Mouse (Mus musculus): ENCODE data around the gene Enox1. TPM values are rescaled to one million over a fixed set of nuclear protein-coding genes. Genes with fewer than 3 reads are reported as not detected.

Gene Enox1
- polyA plus RNA-seq, 1 experiment from 2014 or later = 33.5 TPM

DNA sequence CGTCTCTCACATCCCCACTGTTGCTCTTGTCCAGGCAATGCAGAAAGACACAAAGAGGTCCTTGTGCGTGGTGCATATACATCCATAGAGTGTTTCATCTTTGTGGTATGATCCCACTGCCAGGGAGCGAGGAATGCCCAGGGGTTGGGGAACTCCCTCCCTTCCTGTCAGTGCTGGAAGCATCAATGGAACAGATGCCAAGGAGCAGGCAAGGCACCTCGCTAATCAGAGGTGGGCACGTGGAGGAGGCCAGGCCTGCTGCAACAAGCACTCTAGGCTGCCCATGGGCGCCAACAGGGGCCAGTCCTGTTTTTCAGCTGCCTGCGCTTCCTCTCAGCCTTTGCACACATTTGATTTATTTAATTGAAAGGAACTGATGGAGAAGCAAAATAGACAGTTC is 56.6 kb downstream of the Enox1 start:
- Histone ChIP-seq H3K36me3 (replicated peaks) (no peaks in the 10 kb centered on the region), H3K27me3 (no peaks in the 10 kb centered on the region), H3K4me1 (peaks cover 4% of the 10 kb centered on the region; the same call in 1 of the 2 replicates), H3K4me3 (replicated peaks) (no peak overlapping the region), H3K9ac (no peak overlapping the region), H3K27ac (no peak overlapping the region), H3K4me2 (no peak overlapping the region), H3K9me3 (no peaks in the 10 kb centered on the region)
- WGBS = 74% methylated on average over 7 of the region's 7 CpGs
- ATAC-seq (ENCODE audit: low FRiP score) = no peak

- Histone ChIP-seq H3K27ac (no peak overlapping the region), H3K4me3 (replicated peaks) (no peak overlapping the region), H3K36me3 (replicated peaks) (no peaks in the 10 kb centered on the region), H3K4me2 (no peak overlapping the region), H3K4me1 (peaks cover 4% of the 10 kb centered on the region; the same call in 1 of the 2 replicates), H3K9me3 (no peaks in the 10 kb centered on the region), H3K9ac (no peak overlapping the region), H3K27me3 (no peaks in the 10 kb centered on the region)
- no peak for ATAC-seq (ENCODE audit: low FRiP score)
- 88% methylated on average over 6 of the region's 6 CpGs for WGBS
Measured at GRCm38 (mm10) chr14:77214848-77215247, 58.3 kb downstream of the Enox1 start.

DNA sequence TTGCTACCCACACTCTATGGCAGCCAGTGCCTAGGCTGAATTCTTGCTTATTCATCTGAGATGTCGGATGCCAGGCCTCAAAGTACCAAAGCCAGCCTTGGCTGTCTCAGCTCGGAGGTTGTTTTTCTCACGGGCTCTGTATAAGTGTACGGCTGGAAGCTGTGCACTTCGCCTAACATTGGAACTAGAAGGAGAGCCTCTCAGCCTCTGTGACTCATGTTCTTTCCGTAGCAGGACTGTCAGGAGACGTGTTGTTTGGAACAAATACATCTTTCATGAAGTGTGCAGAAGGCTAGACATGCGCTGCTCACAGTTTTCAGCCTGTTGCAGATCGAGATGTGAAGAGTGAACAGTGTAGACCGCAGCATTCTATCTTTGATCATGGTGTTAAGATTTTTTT is 68.8 kb downstream of the Enox1 start:
- Histone ChIP-seq H3K4me3 (replicated peaks) (no peak overlapping the region), H3K9ac (no peak overlapping the region), H3K9me3 (no peaks in the 10 kb centered on the region), H3K27ac (no peak overlapping the region), H3K27me3 (no peaks in the 10 kb centered on the region), H3K4me1 (no peaks in the 10 kb centered on the region), H3K36me3 (replicated peaks) (no peaks in the 10 kb centered on the region), H3K4me2 (no peak overlapping the region)
- ATAC-seq (ENCODE audit: low FRiP score) = no peak
- WGBS = 92% methylated on average over 10 of the region's 10 CpGs

DNA sequence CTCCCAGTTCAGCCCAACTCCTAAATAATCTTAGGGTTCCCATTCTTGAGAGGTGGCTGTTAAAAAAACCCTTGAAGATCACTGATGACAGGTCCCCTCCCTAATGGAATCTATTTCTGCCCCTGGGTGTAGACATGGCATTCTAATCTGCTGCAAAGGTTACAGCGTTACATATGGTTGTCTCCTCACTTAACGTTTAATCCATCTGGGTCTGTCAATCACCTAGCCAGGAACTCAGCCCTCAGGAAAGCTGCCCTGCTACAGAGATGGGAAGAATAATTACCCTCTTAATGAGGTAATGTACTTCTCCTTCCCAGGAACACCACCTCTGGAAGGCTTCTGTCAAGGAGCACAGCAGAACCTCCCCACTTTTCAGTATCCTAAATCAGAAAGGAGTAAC is 82.2 kb downstream of the Enox1 start:
- no peak overlapping the region for H3K4me3 ChIP-seq (replicated peaks)
- no peaks in the 10 kb centered on the region for H3K9me3 ChIP-seq
- no peaks in the 10 kb centered on the region for H3K36me3 ChIP-seq (replicated peaks)
- 65% methylated on average over 2 of the region's 2 CpGs for WGBS
- ATAC-seq (ENCODE audit: low FRiP score) = no peak
- H3K4me1 ChIP-seq = peaks cover 7% of the 10 kb centered on the region
- no peak overlapping the region for H3K4me2 ChIP-seq
- H3K27ac ChIP-seq = no peak overlapping the region
- H3K27me3 ChIP-seq = no peaks in the 10 kb centered on the region
- no peak overlapping the region for H3K9ac ChIP-seq

- Histone ChIP-seq H3K27me3 (no peaks in the 10 kb centered on the region), H3K36me3 (replicated peaks) (no peaks in the 10 kb centered on the region), H3K4me3 (replicated peaks) (no peak overlapping the region), H3K9me3 (no peaks in the 10 kb centered on the region), H3K4me2 (no peak overlapping the region), H3K27ac (no peak overlapping the region), H3K4me1 (peaks cover 7% of the 10 kb centered on the region), H3K9ac (no peak overlapping the region)
- 51% methylated on average over 4 of the region's 4 CpGs for WGBS
- ATAC-seq (ENCODE audit: low FRiP score) = no peak
Measured at GRCm38 (mm10) chr14:77239360-77239759, 82.8 kb downstream of the Enox1 start.

DNA sequence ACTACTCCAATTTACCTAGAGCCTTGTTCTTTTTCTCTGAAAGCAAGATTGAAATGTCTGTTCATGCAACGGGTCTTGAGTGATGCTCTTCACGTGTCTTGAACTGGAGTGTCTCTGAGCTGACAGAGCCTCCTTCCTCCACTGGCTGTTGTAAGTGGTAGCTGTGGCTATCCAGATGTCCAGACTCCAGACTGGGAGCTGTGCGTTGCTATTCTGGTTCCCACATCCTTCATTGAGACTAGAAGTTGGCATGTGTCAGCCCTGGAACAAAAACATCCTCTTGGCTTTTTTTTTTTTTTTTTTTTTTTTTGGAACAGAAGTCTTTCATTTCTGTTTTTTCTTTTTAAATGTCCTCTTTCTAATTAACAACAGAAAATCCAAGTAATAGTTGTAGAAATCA is 90.4 kb downstream of the Enox1 start:
- WGBS = 94% methylated on average over 3 of the region's 3 CpGs

DNA sequence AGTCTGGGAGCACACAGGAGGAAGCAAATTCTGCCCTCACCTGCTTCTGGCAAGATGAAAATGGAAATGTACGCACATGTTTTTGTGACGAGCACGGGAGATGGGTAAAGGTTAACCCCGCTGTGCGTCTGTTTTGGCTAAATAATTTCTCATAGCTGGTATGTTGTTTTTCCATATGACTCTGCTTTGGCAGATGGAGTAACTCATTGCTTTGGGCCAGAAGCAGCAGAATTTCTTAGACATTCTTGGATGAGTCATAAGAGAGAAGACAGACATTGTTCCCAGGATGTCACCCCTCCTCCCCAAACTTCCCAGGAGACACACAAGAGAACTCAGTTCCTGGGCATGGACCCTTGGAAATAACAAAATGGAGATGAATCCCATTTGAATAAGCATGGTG is 91.9 kb downstream of the Enox1 start:
- Histone ChIP-seq H3K27ac (no peak overlapping the region), H3K4me3 (replicated peaks) (no peak overlapping the region), H3K4me1 (peaks cover 6% of the 10 kb centered on the region), H3K9ac (no peak overlapping the region), H3K9me3 (no peaks in the 10 kb centered on the region), H3K27me3 (no peaks in the 10 kb centered on the region), H3K4me2 (no peak overlapping the region), H3K36me3 (replicated peaks) (no peaks in the 10 kb centered on the region)
- no peak for ATAC-seq (ENCODE audit: low FRiP score)
- 86% methylated on average over 5 of the region's 5 CpGs for WGBS

More for the DNA sequence above, 90.4 kb downstream of the Enox1 start:
- no peak for ATAC-seq (ENCODE audit: low FRiP score)
- Histone ChIP-seq H3K27ac (no peak overlapping the region), H3K4me2 (no peak overlapping the region), H3K36me3 (replicated peaks) (no peaks in the 10 kb centered on the region), H3K4me1 (peaks cover 8% of the 10 kb centered on the region), H3K9me3 (no peaks in the 10 kb centered on the region), H3K4me3 (replicated peaks) (no peak overlapping the region), H3K9ac (no peak overlapping the region), H3K27me3 (no peaks in the 10 kb centered on the region)

- Histone ChIP-seq H3K36me3 (replicated peaks) (no peaks in the 10 kb centered on the region), H3K9ac (no peak overlapping the region), H3K27ac (no peak overlapping the region), H3K4me1 (peaks cover 6% of the 10 kb centered on the region), H3K4me2 (no peak overlapping the region), H3K4me3 (replicated peaks) (no peak overlapping the region), H3K27me3 (no peaks in the 10 kb centered on the region), H3K9me3 (no peaks in the 10 kb centered on the region)
- 80% methylated on average over 7 of the region's 7 CpGs for WGBS
- no peak for ATAC-seq (ENCODE audit: low FRiP score)
Measured at GRCm38 (mm10) chr14:77248946-77249345, 92.4 kb downstream of the Enox1 start.

GRCm38 (mm10) chr14:77250652-77251238 is 94.2 kb downstream of the Enox1 start:
- WGBS = 25% methylated on average over 2 of the region's 2 CpGs
- ATAC-seq (ENCODE audit: low FRiP score) = no peak
- H3K36me3 ChIP-seq (replicated peaks) = no peaks in the 10 kb centered on the region
- H3K9ac ChIP-seq = no peak overlapping the region
- H3K27ac ChIP-seq = no peak overlapping the region
- no peak overlapping the region for H3K4me3 ChIP-seq (replicated peaks)
- no peak overlapping the region for H3K4me2 ChIP-seq
- H3K27me3 ChIP-seq = no peaks in the 10 kb centered on the region
- no peaks in the 10 kb centered on the region for H3K9me3 ChIP-seq
- peaks cover 6% of the 10 kb centered on the region for H3K4me1 ChIP-seq

- ATAC-seq (ENCODE audit: low FRiP score) = no peak
- WGBS = 81% methylated on average over 3 of the region's 3 CpGs
- Histone ChIP-seq H3K4me1 (peaks cover 12% of the 10 kb centered on the region), H3K36me3 (replicated peaks) (no peaks in the 10 kb centered on the region), H3K27ac (no peak overlapping the region), H3K4me3 (replicated peaks) (no peak overlapping the region), H3K27me3 (no peaks in the 10 kb centered on the region), H3K9ac (no peak overlapping the region), H3K9me3 (no peaks in the 10 kb centered on the region), H3K4me2 (no peak overlapping the region)
Measured at GRCm38 (mm10) chr14:77255201-77255600, 98.6 kb downstream of the Enox1 start.

DNA sequence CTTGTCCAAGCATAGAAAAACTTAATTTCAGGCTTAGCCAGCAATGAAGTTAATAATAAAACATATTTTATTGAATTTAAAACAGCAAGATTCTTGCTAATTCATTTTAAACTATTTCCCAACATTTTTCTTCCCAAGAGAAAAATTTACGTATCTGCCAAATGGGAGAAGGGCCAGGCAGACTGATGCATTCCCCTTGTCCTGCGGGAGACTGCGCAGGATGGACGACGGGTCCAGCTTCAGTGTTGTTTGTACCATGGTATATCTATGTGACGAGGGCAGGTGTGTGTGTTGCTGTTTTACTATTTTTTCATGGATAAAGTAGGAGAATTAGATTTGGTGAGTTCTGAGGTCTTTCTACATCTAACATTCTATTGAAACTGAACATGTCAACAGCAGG is 99.1 kb downstream of the Enox1 start:
- no peak overlapping the region for H3K9ac ChIP-seq
- no peaks in the 10 kb centered on the region for H3K9me3 ChIP-seq
- H3K4me2 ChIP-seq = no peak overlapping the region
- H3K4me1 ChIP-seq = peaks cover 9% of the 10 kb centered on the region
- H3K27me3 ChIP-seq = no peaks in the 10 kb centered on the region
- H3K4me3 ChIP-seq (replicated peaks) = no peak overlapping the region
- H3K36me3 ChIP-seq (replicated peaks) = no peaks in the 10 kb centered on the region
- H3K27ac ChIP-seq = no peak overlapping the region
- WGBS = 94% methylated on average over 6 of the region's 6 CpGs
- ATAC-seq (ENCODE audit: low FRiP score) = no peak

- ATAC-seq (ENCODE audit: low FRiP score) = no peak
- H3K9ac ChIP-seq = no peak overlapping the region
- H3K4me1 ChIP-seq = peaks cover 6% of the 10 kb centered on the region; the same call in 1 of the 2 replicates
- H3K27me3 ChIP-seq = no peaks in the 10 kb centered on the region
- H3K27ac ChIP-seq = no peak overlapping the region
- H3K36me3 ChIP-seq (replicated peaks) = no peaks in the 10 kb centered on the region
- 72% methylated on average over 2 of the region's 2 CpGs for WGBS
- H3K9me3 ChIP-seq = no peaks in the 10 kb centered on the region
- H3K4me2 ChIP-seq = no peak overlapping the region
- H3K4me3 ChIP-seq (replicated peaks) = no peak overlapping the region
Measured at GRCm38 (mm10) chr14:77256943-77257342, 100.4 kb downstream of the Enox1 start.

GRCm38 (mm10) chr14:77257461-77257860 is 100.9 kb downstream of the Enox1 start:
- no peaks in the 10 kb centered on the region for H3K27me3 ChIP-seq
- H3K9ac ChIP-seq = no peak overlapping the region
- no peak overlapping the region for H3K4me2 ChIP-seq
- no peaks in the 10 kb centered on the region for H3K9me3 ChIP-seq
- no peak for ATAC-seq (ENCODE audit: low FRiP score)
- H3K36me3 ChIP-seq (replicated peaks) = no peaks in the 10 kb centered on the region
- no peak overlapping the region for H3K4me3 ChIP-seq (replicated peaks)
- WGBS = 96% methylated on average over 1 of the region's 1 CpGs
- H3K27ac ChIP-seq = no peak overlapping the region
- peaks cover 6% of the 10 kb centered on the region; the same call in 1 of the 2 replicates for H3K4me1 ChIP-seq
